Mouse (Mus musculus): ENCODE measurements around the gene C6.

- no peak for TF ChIP-seq POLR2A (IDR thresholded peaks at IDR 0.05; ENCODE audit: low read depth, low read length)
- no peak for TF ChIP-seq CTCF (IDR thresholded peaks at IDR 0.05; ENCODE audit: borderline replicate concordance, insufficient read depth, low read length)
These were observed 7.2 kb downstream of the C6 start for GRCm38 (mm10) chr15:4734150-4734549.
